Mouse (Mus musculus) C2C12 (cell line): ENCODE results near the gene Cd79b.

ENCODE experiments used
- CTCF ChIP-seq: IDR thresholded peaks from one replicate; pipeline ENCODE4 v1.5.1; 2011; ENCODE audit not compliant: control insufficient read depth, insufficient read depth, insufficient read length
- FOSL1 ChIP-seq: IDR thresholded peaks from one replicate; pipeline ENCODE4 v1.8.0; 2011; ENCODE audit warnings: mild to moderate bottlenecking, low read length; ENCODE audit not compliant: poor library complexity, insufficient read depth, severe bottlenecking
- MYOD1 ChIP-seq: IDR thresholded peaks from one replicate; pipeline ENCODE4 v1.6.1; 2011; ENCODE audit warnings: low read depth; ENCODE audit not compliant: control insufficient read depth, insufficient read length
- MYOG ChIP-seq: IDR thresholded peaks from one replicate; pipeline ENCODE4 v1.6.1; 2011; ENCODE audit not compliant: control insufficient read depth, insufficient read length; ENCODE audit errors: extremely low read depth

DNA sequence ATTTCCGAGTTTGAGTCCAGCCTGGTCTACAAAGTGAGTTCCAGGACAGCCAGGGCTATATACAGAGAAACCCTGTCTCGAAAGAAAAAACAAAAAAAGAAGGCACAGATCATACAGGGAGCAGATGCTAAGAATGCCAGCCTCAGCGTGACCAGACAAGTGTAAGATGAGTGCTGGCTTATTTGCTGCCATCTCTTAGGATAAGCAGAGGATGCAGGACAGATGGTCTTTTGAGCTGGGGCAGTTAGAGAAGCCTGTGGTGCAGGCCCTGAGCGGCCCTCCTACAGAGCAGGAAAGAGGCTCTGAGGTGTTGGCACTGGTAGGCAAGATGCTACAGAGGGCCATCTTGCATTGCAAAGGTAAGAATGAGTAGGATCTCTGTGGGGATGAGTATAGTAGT is 31.2 kb downstream of the Cd79b start:
- TF ChIP-seq MYOD1 (no peak), CTCF (no peak), FOSL1 (no peak), MYOG (no peak)
